8 mouse cellular contexts compared by ENCODE assay signal in genomic region chr13:34003058-34003457, GRCm38 (mm10). TPM values are rescaled to one million over a fixed set of nuclear protein-coding genes. Genes with fewer than 3 reads are reported as not detected.
DNase-seq lines count a peak whose midpoint lies in the region; ATAC-seq and TF ChIP-seq lines count a peak whose summit lies in the region.

No protein-coding gene starts in this region.

- TF ChIP-seq CTCF in E14TG2a.4 (conservative IDR thresholded peaks at IDR 0.05; ENCODE audit: low read length): no peak
- no peak for TF ChIP-seq CTCF in olfactory bulb, adult 2 months (IDR thresholded peaks at IDR 0.05; ENCODE audit: insufficient read depth, low read depth, low read length)

- WGBS in heart, embryonic 12.5 days: 4% methylated on average over 5 of the region's 5 CpGs
- WGBS in forebrain, embryonic 10.5 days: 9% methylated on average over 5 of the region's 5 CpGs
- 2% methylated on average over 5 of the region's 5 CpGs for WGBS in olfactory bulb, adult 2 months

- no peak for TF ChIP-seq POLR2A in olfactory bulb, adult 2 months (IDR thresholded peaks at IDR 0.05; ENCODE audit: insufficient read depth, low read depth, low read length)

- peak; percentile 5; the same call in 1 of the 2 replicates for ATAC-seq in heart, embryonic 12.5 days (ENCODE audit: insufficient number of reproducible peaks, low FRiP score)

- no peak for DNase-seq in heart, postnatal 36 days
- no peak for DNase-seq in forebrain, embryonic 10.5 days (ENCODE audit: extremely low spot score, low spot score)
- peak; percentile 9 for DNase-seq in liver
- DNase-seq in urinary bladder, postnatal 14 days (ENCODE audit: low spot score): no peak
- no peak for DNase-seq in layer of hippocampus, postnatal 14 days (ENCODE audit: low spot score in 2 of 2)

- no peaks in the 10 kb centered on the region for H3K27me3 ChIP-seq in heart, embryonic 12.5 days (replicated peaks)
- no peaks in the 10 kb centered on the region for H3K27me3 ChIP-seq in E14TG2a.4 (ENCODE audit: insufficient read depth, low read length)
- H3K27me3 ChIP-seq in forebrain, embryonic 10.5 days (ENCODE audit: poor library complexity, severe bottlenecking): no peaks in the 10 kb centered on the region

- H3K4me3 ChIP-seq in heart, embryonic 12.5 days: peak overlapping the region; percentile 95
- peak overlapping the region; percentile 99 for H3K4me3 ChIP-seq in E14TG2a.4 (replicated peaks; ENCODE audit: low read length)
- peak overlapping the region; percentile 98 for H3K4me3 ChIP-seq in forebrain, embryonic 10.5 days
- H3K4me3 ChIP-seq in olfactory bulb, adult 2 months (ENCODE audit: insufficient read depth, low read depth, low read length): peak overlapping the region; percentile 71

- intact Hi-C loops in heart, postnatal 36 days (cut with DNase I): no loop called here

- H3K36me3 ChIP-seq in heart, embryonic 12.5 days: no peaks in the 10 kb centered on the region
- no peaks in the 10 kb centered on the region for H3K36me3 ChIP-seq in E14TG2a.4 (ENCODE audit: insufficient read depth, low read length)
- H3K36me3 ChIP-seq in forebrain, embryonic 10.5 days (replicated peaks): no peaks in the 10 kb centered on the region

- H3K27ac ChIP-seq in heart, embryonic 12.5 days (ENCODE audit: poor library complexity, severe bottlenecking): no peak overlapping the region; the same call in 1 of the 2 replicates
- H3K27ac ChIP-seq in forebrain, embryonic 10.5 days: peak overlapping the region; percentile 93
- H3K27ac ChIP-seq in olfactory bulb, adult 2 months (ENCODE audit: insufficient read depth, low read depth, low read length): 0 out of 2 replicates have a peak overlapping the region, but pooled peaks have one; percentile 6

- H3K4me2 ChIP-seq in heart, embryonic 12.5 days: peak overlapping the region; percentile 94

- no peaks in the 10 kb centered on the region for H3K9me3 ChIP-seq in heart, embryonic 12.5 days (replicated peaks)
- no peaks in the 10 kb centered on the region for H3K9me3 ChIP-seq in E14TG2a.4 (ENCODE audit: low read length)
- H3K9me3 ChIP-seq in forebrain, embryonic 10.5 days: no peaks in the 10 kb centered on the region

- H3K9ac ChIP-seq in heart, embryonic 12.5 days: peak overlapping the region; percentile 94

- H3K4me1 ChIP-seq in heart, embryonic 12.5 days (replicated peaks): peaks cover 4% of the 10 kb centered on the region
- H3K4me1 ChIP-seq in E14TG2a.4 (replicated peaks; ENCODE audit: low read depth, low read length): peaks cover 14% of the 10 kb centered on the region
- H3K4me1 ChIP-seq in forebrain, embryonic 10.5 days: peaks cover 16% of the 10 kb centered on the region
- H3K4me1 ChIP-seq in olfactory bulb, adult 2 months (ENCODE audit: control insufficient read depth, insufficient read depth, low read length): no peaks in the 10 kb centered on the region

RNA-seq across cellular contexts. Expression of gene Serpinb6a, which starts 0.5 kb away (rescaled TPM):
- polyA plus RNA-seq in heart, embryonic 12.5 days (2016; fragmentation: Nextera tagmentation; extraction: Ambion mirVana): 46.5 and 47.8 TPM in 2 replicates
- total RNA-seq in heart, postnatal 36 days (2021): 100 to 1,000 TPM; 106 to 112 TPM
- 29.4 and 30.0 TPM in 2 replicates for polyA plus RNA-seq in forebrain, embryonic 10.5 days (2016; fragmentation: Nextera tagmentation; extraction: Ambion mirVana)
- not detected in 2 replicates for polyA plus RNA-seq in olfactory bulb, adult 2 months (2012; ENCODE audit: insufficient read depth, insufficient read length, low replicate concordance, missing spikeins)
- total RNA-seq in layer of hippocampus, postnatal 14 days (2021): 10 to 100 TPM; 45.3 to 49.5 TPM

RNA-seq across cellular contexts. Expression of gene Ripk1, which starts 0.9 kb away (rescaled TPM):
- 11.0 and 12.1 TPM in 2 replicates for polyA plus RNA-seq in heart, embryonic 12.5 days (2016; fragmentation: Nextera tagmentation; extraction: Ambion mirVana)
- 1 to 10 TPM; 8.2 to 9.6 TPM for total RNA-seq in heart, postnatal 36 days (2021)
- 7.0 and 7.7 TPM in 2 replicates for polyA plus RNA-seq in forebrain, embryonic 10.5 days (2016; fragmentation: Nextera tagmentation; extraction: Ambion mirVana)
- polyA plus RNA-seq in olfactory bulb, adult 2 months (2012; ENCODE audit: insufficient read depth, insufficient read length, low replicate concordance, missing spikeins): not detected in 2 replicates
- 1 to 10 TPM; 7.7 to 8.2 TPM for total RNA-seq in layer of hippocampus, postnatal 14 days (2021)

RNA-seq across cellular contexts. Expression of gene Bphl, which starts 34.3 kb away (rescaled TPM):
- 44.4 and 50.5 TPM in 2 replicates for polyA plus RNA-seq in heart, embryonic 12.5 days (2016; fragmentation: Nextera tagmentation; extraction: Ambion mirVana)
- 10 to 100 TPM; 35.5 to 42.1 TPM for total RNA-seq in heart, postnatal 36 days (2021)
- 33.6 and 35.1 TPM in 2 replicates for polyA plus RNA-seq in forebrain, embryonic 10.5 days (2016; fragmentation: Nextera tagmentation; extraction: Ambion mirVana)
- polyA plus RNA-seq in olfactory bulb, adult 2 months (2012; ENCODE audit: insufficient read depth, insufficient read length, low replicate concordance, missing spikeins): not detected in 2 replicates
- total RNA-seq in layer of hippocampus, postnatal 14 days (2021): 10 to 100 TPM; 39.3 to 46.4 TPM

RNA-seq across cellular contexts. Expression of gene Nqo2, which starts 38.6 kb away (rescaled TPM):
- polyA plus RNA-seq in heart, embryonic 12.5 days (2016; fragmentation: Nextera tagmentation; extraction: Ambion mirVana): 27.4 and 28.9 TPM in 2 replicates
- 10 to 100 TPM; 38.3 to 38.5 TPM for total RNA-seq in heart, postnatal 36 days (2021)
- polyA plus RNA-seq in forebrain, embryonic 10.5 days (2016; fragmentation: Nextera tagmentation; extraction: Ambion mirVana): 21.8 and 24.7 TPM in 2 replicates
- not detected in 2 replicates for polyA plus RNA-seq in olfactory bulb, adult 2 months (2012; ENCODE audit: insufficient read depth, insufficient read length, low replicate concordance, missing spikeins)
- total RNA-seq in layer of hippocampus, postnatal 14 days (2021): 1 to 10 TPM; 5.3 to 7.1 TPM
